Mouse (Mus musculus) bone marrow macrophage, adult 2 months (primary cell): ENCODE data around the gene Phgr1.

Source experiments
- CTCF ChIP-seq: IDR thresholded peaks from 2 replicates; pipeline ENCODE4 v1.5.1; 2012; ENCODE audit warnings: low read depth, mild to moderate bottlenecking, low read length, moderate library complexity
- POLR2A ChIP-seq: IDR thresholded peaks from 2 replicates; pipeline ENCODE4 v1.6.1; 2012; ENCODE audit warnings: mild to moderate bottlenecking, low read depth, low read length, borderline replicate concordance

DNA sequence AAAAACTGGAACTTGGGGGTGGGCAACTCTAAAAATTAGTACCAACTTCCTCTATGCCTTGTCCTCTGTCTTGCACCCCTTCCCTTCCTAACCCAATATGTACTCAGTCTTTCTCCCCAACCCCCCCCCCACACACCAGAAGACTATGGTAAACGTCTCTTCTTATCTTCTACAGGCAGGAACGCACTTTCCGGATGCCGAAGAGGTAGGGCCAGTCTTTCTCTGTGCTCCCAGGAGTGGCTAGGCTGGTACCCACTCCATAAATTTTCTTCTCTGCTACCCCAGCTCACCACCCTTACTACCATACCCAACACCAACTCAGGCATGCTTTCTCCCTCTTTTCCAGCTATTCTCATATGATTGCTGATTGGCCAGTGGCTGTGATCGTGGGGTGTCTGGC is 14.0 kb downstream of the Phgr1 start:
- no peak for TF ChIP-seq POLR2A
- TF ChIP-seq CTCF, result no peak
